Mouse (Mus musculus) forebrain, embryonic 15.5 days (tissue): ENCODE data around the gene Tmem38b. TPM values are rescaled to one million over a fixed set of nuclear protein-coding genes. Genes with fewer than 3 reads are reported as not detected.

ENCODE experiments used
- ATAC-seq: fragments of 200-750 bp; cut with Nextera tagmentation; replicated peaks from 2 replicates; pipeline ENCODE4 v1.8.0; 2017; ENCODE audit warnings: mild to moderate bottlenecking, moderate TSS enrichment, moderate library complexity
- H3K27ac ChIP-seq: fragments of 300-500 bp; sonication (generic); replicated peaks from 2 replicates; pipeline ENCODE4 v1.5.1; 2015; ENCODE audit warnings: mild to moderate bottlenecking, inconsistent platforms
- H3K27me3 ChIP-seq: fragments of 300-500 bp; sonication (generic); 2 replicates; pipeline ENCODE4 v1.6.1; 2015; ENCODE audit warnings: inconsistent platforms
- H3K36me3 ChIP-seq: fragments of 300-500 bp; sonication (generic); 2 replicates; pipeline ENCODE4 v1.6.1; 2015; ENCODE audit warnings: mild to moderate bottlenecking, inconsistent platforms
- H3K4me1 ChIP-seq: fragments of 300-500 bp; sonication (generic); 2 replicates; pipeline ENCODE4 v1.6.1; 2015; ENCODE audit warnings: inconsistent platforms
- H3K4me2 ChIP-seq: fragments of 300-500 bp; sonication (generic); replicated peaks from 2 replicates; pipeline ENCODE4 v1.6.1; 2015; ENCODE audit warnings: mild to moderate bottlenecking, inconsistent platforms
- H3K4me3 ChIP-seq: fragments of 300-500 bp; sonication (generic); 2 replicates; pipeline ENCODE4 v1.5.1; 2015; ENCODE audit warnings: mild to moderate bottlenecking, inconsistent platforms
- H3K9ac ChIP-seq: fragments of 300-500 bp; sonication (generic); replicated peaks from 2 replicates; pipeline ENCODE4 v1.6.1; 2015; ENCODE audit warnings: mild to moderate bottlenecking, inconsistent platforms
- H3K9me3 ChIP-seq: fragments of 300-500 bp; sonication (generic); 2 replicates; pipeline ENCODE4 v1.6.1; 2016; ENCODE audit warnings: inconsistent platforms
- WGBS: fragments of 180-500 bp; shearing (Covaris S2); methylation state at CpG from one replicate; pipeline ENCODE4 v1.1.7; 2015; ENCODE audit warnings: mixed read lengths; 5-methylcytosine and 5-hydroxymethylcytosine counted together
- polyA plus RNA-seq: library from polyadenylated mRNA; unstranded; fragments of >200 nt; fragmentation: Nextera tagmentation; extraction: Ambion mirVana; gene quantifications from 2 replicates; pipeline ENCODE4 v1.2.1, GENCODE M21; 2015

Gene Tmem38b
- polyA plus RNA-seq, 1 experiment from 2014 or later, result 6.7 TPM

GRCm38 (mm10) chr4:53900386-53900971, 74.6 kb downstream of the Tmem38b start:
- Histone ChIP-seq H3K4me1 (no peaks in the 10 kb centered on the region), H3K27ac (no peak overlapping the region), H3K9me3 (no peaks in the 10 kb centered on the region), H3K27me3 (no peaks in the 10 kb centered on the region), H3K4me3 (no peak overlapping the region), H3K36me3 (no peaks in the 10 kb centered on the region), H3K9ac (no peak overlapping the region), H3K4me2 (no peak overlapping the region)
- no peak for ATAC-seq
- WGBS, result 55% methylated on average over 6 of the region's 6 CpGs

DNA sequence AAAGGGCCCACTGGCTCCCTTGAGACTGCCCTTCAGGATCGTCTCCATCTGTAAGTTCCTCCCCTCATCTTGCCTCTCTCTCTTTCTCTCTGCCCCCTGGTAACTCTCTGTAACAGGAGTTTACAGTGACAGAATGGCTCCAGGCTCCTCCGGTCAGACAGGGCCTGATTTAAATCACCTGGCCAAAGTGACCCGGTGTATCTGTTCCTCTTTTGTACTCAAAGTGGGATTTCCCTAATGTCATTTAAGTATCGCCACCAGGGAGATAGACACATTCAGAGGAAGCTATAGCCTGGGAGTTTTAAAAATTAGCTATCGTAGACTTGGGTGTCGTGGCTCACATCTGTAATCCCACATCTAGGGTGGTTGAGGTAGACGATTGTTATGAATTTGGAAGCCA, 78.5 kb downstream of the Tmem38b start:
- Histone ChIP-seq H3K9me3 (no peaks in the 10 kb centered on the region), H3K4me1 (no peaks in the 10 kb centered on the region), H3K4me3 (no peak overlapping the region), H3K36me3 (no peaks in the 10 kb centered on the region), H3K9ac (no peak overlapping the region), H3K27me3 (no peaks in the 10 kb centered on the region), H3K4me2 (no peak overlapping the region), H3K27ac (no peak overlapping the region)
- ATAC-seq, result no peak
- 91% methylated on average over 7 of the region's 7 CpGs for WGBS

GRCm38 (mm10) chr4:53905537-53905936, 79.7 kb downstream of the Tmem38b start:
- WGBS, result 40% methylated on average over 6 of the region's 6 CpGs

DNA sequence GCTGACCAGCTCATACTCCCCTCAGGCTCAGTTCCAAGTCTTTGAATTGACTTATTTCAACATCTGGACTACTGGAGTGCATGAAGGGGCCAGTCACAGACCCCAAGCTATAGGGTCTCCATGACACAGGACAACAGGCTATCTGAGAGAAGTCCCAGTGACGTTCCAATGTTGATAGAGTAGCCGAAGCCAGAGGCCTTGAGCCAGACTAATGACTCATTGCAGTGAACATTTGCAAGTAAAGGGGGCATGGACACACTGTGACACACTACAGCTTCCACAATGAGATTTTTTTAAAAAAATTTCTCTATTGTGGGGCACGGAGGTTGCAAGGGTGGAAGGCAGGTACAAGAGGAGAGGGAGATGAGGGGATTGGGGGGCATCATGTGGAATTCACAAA, 81.2 kb downstream of the Tmem38b start:
- Histone ChIP-seq H3K36me3 (no peaks in the 10 kb centered on the region), H3K27ac (no peak overlapping the region), H3K4me2 (no peak overlapping the region), H3K4me1 (no peaks in the 10 kb centered on the region), H3K27me3 (no peaks in the 10 kb centered on the region), H3K4me3 (no peak overlapping the region), H3K9ac (no peak overlapping the region), H3K9me3 (no peaks in the 10 kb centered on the region)
- ATAC-seq, result no peak
- 93% methylated on average over 3 of the region's 3 CpGs for WGBS

More at GRCm38 (mm10) chr4:53905537-53905936, 79.7 kb downstream of the Tmem38b start:
- Histone ChIP-seq H3K4me2 (no peak overlapping the region), H3K27me3 (no peaks in the 10 kb centered on the region), H3K27ac (no peak overlapping the region), H3K9ac (no peak overlapping the region), H3K9me3 (no peaks in the 10 kb centered on the region), H3K4me3 (no peak overlapping the region), H3K4me1 (no peaks in the 10 kb centered on the region), H3K36me3 (no peaks in the 10 kb centered on the region)
- ATAC-seq, result no peak

Other genes with a start within 250 kb of the Tmem38b start
- gene Fsd1l, start 194.6 kb upstream of the Tmem38b start, polyA plus RNA-seq, result 47.6 and 52.3 TPM in 2 replicates
- 19.2 and 20.8 TPM in 2 replicates for gene Fktn, start 112.0 kb upstream of the Tmem38b start, polyA plus RNA-seq
- gene Tal2, start 46.3 kb upstream of the Tmem38b start, polyA plus RNA-seq, result 0.10 and 0.13 TPM in 2 replicates